Mouse (Mus musculus) forebrain, postnatal 0 days (tissue): ENCODE measurements at regions not wholly inside any gene's neighbourhood (a gene's known extent, or its start where the extent isn't known, plus 50 kb on each side); places are given as distances from the start of the nearest gene placed in this dataset.

ENCODE experiments used
- ATAC-seq: fragments of 200-750 bp; cut with Nextera tagmentation; 2 replicates; pipeline ENCODE4 v1.8.0; 2017; ENCODE audit warnings: mild to moderate bottlenecking, moderate library complexity
- DNase-seq: peaks from one replicate; pipeline ENCODE4 v3.0.0-alpha.2; 2015
- H3K27ac ChIP-seq: fragments of 300-500 bp; sonication (generic); 2 replicates; pipeline ENCODE4 v1.5.1; 2014; ENCODE audit warnings: low read depth, mild to moderate bottlenecking, antibody characterized with exemption, low read length, moderate library complexity, mixed read lengths
- H3K27me3 ChIP-seq: fragments of 300-500 bp; sonication (generic); 2 replicates; pipeline ENCODE4 v1.6.1; 2014; ENCODE audit warnings: mild to moderate bottlenecking, low read length, mixed read lengths; ENCODE audit not compliant: insufficient read depth
- H3K36me3 ChIP-seq: fragments of 300-500 bp; sonication (generic); 2 replicates; pipeline ENCODE4 v1.6.1; 2014; ENCODE audit warnings: mild to moderate bottlenecking, moderate library complexity; ENCODE audit not compliant: insufficient read depth
- H3K4me1 ChIP-seq: fragments of 300-500 bp; sonication (generic); 2 replicates; pipeline ENCODE4 v1.6.1; 2014; ENCODE audit warnings: antibody characterized with exemption; ENCODE audit not compliant: insufficient read depth
- H3K4me2 ChIP-seq: fragments of 300-500 bp; sonication (generic); 2 replicates; pipeline ENCODE4 v1.6.1; 2014; ENCODE audit warnings: low read depth, mild to moderate bottlenecking, moderate library complexity
- H3K4me3 ChIP-seq: fragments of 300-500 bp; sonication (generic); 2 replicates; pipeline ENCODE4 v1.5.1; 2014; ENCODE audit warnings: low read depth, low read length, mixed read lengths
- H3K9ac ChIP-seq: fragments of 300-500 bp; sonication (generic); 2 replicates; pipeline ENCODE4 v1.6.1; 2014; ENCODE audit warnings: mild to moderate bottlenecking
- H3K9me3 ChIP-seq: fragments of 300-500 bp; sonication (generic); 2 replicates; pipeline ENCODE4 v1.6.1; 2016; ENCODE audit warnings: low read length
- CTCF ChIP-seq: sonication (generic); IDR thresholded peaks from 2 replicates; pipeline ENCODE4 v1.5.1; 2016; ENCODE audit warnings: antibody characterized with exemption, control low read depth, low read depth
- WGBS: fragments of 180-500 bp; shearing (Covaris S2); extraction: QIAGEN DNeasy Blood & Tissue Kit; methylation state at CpG from one replicate; pipeline ENCODE4 v1.1.7; 2014; 5-methylcytosine and 5-hydroxymethylcytosine counted together

DNA sequence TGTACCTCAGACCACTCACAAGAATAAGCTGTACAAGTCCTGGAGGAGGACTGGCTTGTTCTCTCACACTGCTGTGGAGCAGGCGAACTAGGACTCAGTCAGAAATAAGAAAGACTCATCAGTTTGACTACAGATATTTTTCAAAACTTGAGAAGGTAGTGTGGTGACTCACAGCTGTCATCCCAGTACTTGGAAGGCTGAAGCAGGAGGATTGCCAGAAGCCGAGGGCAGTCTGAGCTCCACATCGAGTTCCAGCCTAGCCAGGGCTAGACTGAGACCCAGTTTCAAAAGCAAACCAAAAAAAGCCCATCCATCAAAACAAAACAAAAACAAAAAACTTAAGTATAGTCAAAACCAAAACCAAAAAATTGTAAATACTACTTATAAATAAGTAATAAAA lies 197.8 kb upstream of the Mkln1 start:
- H3K27me3 ChIP-seq: no peaks in the 10 kb centered on the region
- WGBS: 88% methylated on average over 3 of the region's 3 CpGs
- no peak overlapping the region for H3K9ac ChIP-seq
- H3K36me3 ChIP-seq: no peaks in the 10 kb centered on the region
- DNase-seq (no peak), ATAC-seq (no peak)
- no peak for TF ChIP-seq CTCF
- H3K9me3 ChIP-seq: no peaks in the 10 kb centered on the region
- H3K4me1 ChIP-seq: no peaks in the 10 kb centered on the region
- H3K4me3 ChIP-seq: no peak overlapping the region
- no peak overlapping the region for H3K27ac ChIP-seq
- no peak overlapping the region for H3K4me2 ChIP-seq

DNA sequence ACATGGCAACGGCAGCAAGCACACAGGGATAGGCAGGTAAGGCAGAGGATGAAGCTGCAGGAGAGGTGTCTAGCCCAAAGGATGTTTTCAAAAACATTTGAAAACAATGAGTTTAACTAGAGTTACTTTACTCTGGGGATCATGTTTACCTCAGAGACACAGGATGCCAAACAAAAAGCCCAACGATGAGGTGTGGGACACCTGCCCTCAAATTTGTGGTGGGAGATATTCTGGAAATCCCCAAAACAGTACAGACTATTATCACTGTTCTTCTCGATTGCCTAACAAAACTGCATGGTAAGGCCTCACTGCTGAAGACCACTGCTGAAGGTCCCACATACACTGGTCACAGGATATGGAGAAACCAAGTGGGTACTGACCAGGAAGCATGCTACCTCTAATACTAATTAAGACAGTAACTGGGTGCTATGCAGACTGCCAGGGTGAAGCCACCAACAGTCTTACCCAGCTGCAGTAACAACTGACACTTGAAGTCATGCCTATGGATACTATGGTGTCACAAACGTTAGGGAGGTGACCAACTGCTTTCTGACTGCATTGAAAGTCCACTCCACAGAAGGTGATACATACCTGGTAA lies 197.1 kb upstream of the Mkln1 start:
- no peak overlapping the region for H3K27ac ChIP-seq
- WGBS: 90% methylated on average over 4 of the region's 4 CpGs
- ATAC-seq: no peak
- H3K36me3 ChIP-seq: no peaks in the 10 kb centered on the region
- H3K27me3 ChIP-seq: no peaks in the 10 kb centered on the region
- no peaks in the 10 kb centered on the region for H3K4me1 ChIP-seq
- H3K9me3 ChIP-seq: no peaks in the 10 kb centered on the region
- no peak for DNase-seq
- no peak overlapping the region for H3K4me2 ChIP-seq
- no peak overlapping the region for H3K4me3 ChIP-seq
- no peak overlapping the region for H3K9ac ChIP-seq
- TF ChIP-seq CTCF: no peak

DNA sequence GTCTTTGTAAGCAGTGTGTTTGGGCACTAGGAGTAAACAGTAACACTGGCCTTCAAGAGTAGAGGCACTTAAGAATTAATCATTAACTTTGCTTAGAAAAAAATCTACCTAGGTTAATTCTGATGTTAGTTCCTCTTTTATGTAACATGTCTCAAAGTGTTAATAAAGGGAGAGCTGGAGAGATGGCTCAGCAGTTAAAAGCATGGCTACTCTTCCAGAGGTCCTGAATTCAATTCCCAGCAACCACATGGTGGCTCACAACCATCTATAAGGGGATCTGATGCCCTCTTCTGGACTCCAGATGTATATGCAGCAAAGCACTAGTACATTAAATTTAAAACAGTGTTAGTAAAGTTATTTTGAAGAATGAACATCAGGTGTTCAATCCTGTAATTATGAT lies 195.9 kb upstream of the Mkln1 start:
- no peaks in the 10 kb centered on the region for H3K9me3 ChIP-seq
- H3K4me3 ChIP-seq: no peak overlapping the region
- H3K9ac ChIP-seq: no peak overlapping the region
- H3K27me3 ChIP-seq: no peaks in the 10 kb centered on the region
- no peaks in the 10 kb centered on the region for H3K4me1 ChIP-seq
- TF ChIP-seq CTCF: no peak
- H3K27ac ChIP-seq: no peak overlapping the region
- DNase-seq (no peak), ATAC-seq (no peak)
- H3K36me3 ChIP-seq: no peaks in the 10 kb centered on the region
- H3K4me2 ChIP-seq: no peak overlapping the region

DNA sequence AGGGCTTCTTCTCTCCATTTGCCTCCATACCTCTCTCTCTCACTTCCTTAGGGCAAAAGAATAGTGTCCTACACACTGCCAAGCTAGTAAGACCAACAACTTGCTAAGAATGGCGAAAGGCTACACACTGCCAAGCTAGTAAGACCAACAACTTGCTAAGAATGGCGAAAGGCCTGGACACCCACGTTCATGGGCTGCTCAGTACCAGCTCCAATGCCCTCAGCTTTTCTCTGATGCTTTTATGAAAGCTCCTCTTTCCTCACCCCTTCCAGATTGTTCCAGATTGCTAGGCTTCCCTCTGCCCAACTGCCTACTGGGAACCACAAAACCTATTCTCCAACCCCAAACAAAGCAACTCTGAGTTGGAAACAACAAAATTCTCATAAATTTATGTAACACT lies 194.1 kb upstream of the Mkln1 start:
- Histone ChIP-seq H3K36me3 (no peaks in the 10 kb centered on the region), H3K27me3 (no peaks in the 10 kb centered on the region), H3K9me3 (no peaks in the 10 kb centered on the region), H3K4me2 (no peak overlapping the region), H3K9ac (no peak overlapping the region), H3K4me1 (no peaks in the 10 kb centered on the region), H3K27ac (no peak overlapping the region), H3K4me3 (no peak overlapping the region)
- ATAC-seq (no peak), DNase-seq (no peak)
- 97% methylated on average over 3 of the region's 3 CpGs for WGBS
- TF ChIP-seq CTCF: no peak

DNA sequence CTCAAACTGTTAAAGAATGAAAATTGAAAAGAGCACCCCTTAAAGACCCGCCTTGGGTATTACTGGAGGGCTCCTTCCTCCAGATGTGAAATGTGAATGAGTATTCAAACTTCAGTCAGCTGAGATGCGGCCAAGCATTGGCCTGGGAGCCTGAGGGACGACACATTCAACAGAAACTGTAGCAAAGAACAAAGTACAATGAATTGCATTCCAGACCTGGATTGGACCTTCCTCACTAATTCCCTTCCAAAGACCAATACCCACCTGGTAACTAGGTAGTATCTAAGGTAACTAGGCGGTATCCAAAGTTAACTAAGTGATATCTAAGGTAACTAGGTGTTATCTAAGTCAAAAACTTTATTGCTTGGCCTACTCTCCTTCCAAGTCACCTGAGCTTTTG lies 193.7 kb upstream of the Mkln1 start:
- Histone ChIP-seq H3K27me3 (no peaks in the 10 kb centered on the region), H3K4me2 (no peak overlapping the region), H3K4me3 (no peak overlapping the region), H3K36me3 (no peaks in the 10 kb centered on the region), H3K4me1 (no peaks in the 10 kb centered on the region), H3K27ac (no peak overlapping the region), H3K9ac (no peak overlapping the region), H3K9me3 (no peaks in the 10 kb centered on the region)
- TF ChIP-seq CTCF: no peak
- no peak for DNase-seq
- no peak for ATAC-seq
- WGBS: 91% methylated on average over 4 of the region's 4 CpGs

DNA sequence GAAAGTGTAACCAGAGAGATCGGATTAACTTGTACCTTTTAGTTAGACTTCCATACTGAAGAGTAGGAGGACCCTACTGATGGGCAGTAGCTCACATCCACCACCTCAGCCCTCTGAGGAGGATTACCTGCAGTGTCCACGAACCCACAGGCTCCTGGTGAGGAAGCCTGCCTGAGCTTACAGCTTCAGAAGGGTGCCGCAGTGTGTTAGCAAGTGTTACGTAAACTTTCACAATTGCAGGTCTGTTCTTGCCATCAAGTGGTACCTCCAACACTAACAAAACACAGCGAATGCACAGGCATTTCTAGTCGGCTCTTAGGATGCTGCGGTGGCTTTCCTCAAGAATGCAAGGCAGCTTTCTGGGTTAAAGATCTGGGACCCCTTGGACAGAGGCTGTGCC lies 192.4 kb upstream of the Mkln1 start:
- ATAC-seq: no peak
- no peak overlapping the region for H3K9ac ChIP-seq
- no peaks in the 10 kb centered on the region for H3K36me3 ChIP-seq
- WGBS: 84% methylated on average over 7 of the region's 7 CpGs
- no peak overlapping the region for H3K27ac ChIP-seq
- no peak overlapping the region for H3K4me3 ChIP-seq
- H3K9me3 ChIP-seq: no peaks in the 10 kb centered on the region
- H3K4me1 ChIP-seq: no peaks in the 10 kb centered on the region
- no peaks in the 10 kb centered on the region for H3K27me3 ChIP-seq
- TF ChIP-seq CTCF: no peak
- no peak overlapping the region for H3K4me2 ChIP-seq
- no peak for DNase-seq

DNA sequence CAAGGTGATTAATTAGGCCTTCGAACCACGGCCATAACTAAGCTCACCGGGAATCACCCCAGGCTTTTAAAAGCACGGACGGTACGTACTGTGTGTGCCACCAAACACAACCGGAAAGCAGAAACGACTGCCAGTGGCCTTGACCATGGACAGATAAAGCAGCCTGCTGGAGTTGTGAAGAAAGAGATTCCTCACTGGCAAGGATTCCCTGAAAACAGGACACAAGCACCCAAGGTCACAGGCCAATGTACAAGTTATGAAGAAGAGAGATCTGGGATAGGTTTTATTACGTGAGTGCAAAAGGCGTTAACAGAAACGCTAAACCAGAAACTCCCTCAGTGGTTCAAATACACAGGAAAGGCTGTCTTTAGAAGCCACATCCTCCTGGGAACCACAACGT lies 191.3 kb upstream of the Mkln1 start:
- no peaks in the 10 kb centered on the region for H3K36me3 ChIP-seq
- no peak overlapping the region for H3K4me2 ChIP-seq
- H3K27me3 ChIP-seq: no peaks in the 10 kb centered on the region
- no peak for DNase-seq
- H3K9ac ChIP-seq: no peak overlapping the region
- no peak for ATAC-seq
- no peak overlapping the region for H3K4me3 ChIP-seq
- H3K9me3 ChIP-seq: no peaks in the 10 kb centered on the region
- no peak for TF ChIP-seq CTCF
- no peaks in the 10 kb centered on the region for H3K4me1 ChIP-seq
- no peak overlapping the region for H3K27ac ChIP-seq
- 88% methylated on average over 12 of the region's 12 CpGs for WGBS

DNA sequence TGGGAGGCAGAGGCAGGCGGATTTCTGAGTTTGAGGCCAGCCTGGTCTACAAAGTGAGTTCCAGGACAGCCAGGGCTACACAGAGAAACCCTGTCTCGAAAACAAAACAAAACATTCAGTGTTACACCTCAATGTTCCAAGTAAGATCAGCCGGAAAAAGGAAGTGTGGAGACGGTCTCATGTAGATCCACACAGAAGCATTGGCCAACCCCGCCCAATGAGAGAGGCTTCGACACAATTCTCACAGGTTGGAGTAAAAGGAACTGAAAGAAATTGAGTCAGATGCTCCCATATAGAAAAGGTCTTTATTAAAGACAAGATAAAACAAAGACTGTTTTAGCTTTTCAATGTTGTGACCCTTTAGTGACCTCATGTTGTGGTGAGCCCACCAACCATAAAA lies 190.3 kb upstream of the Mkln1 start:
- 92% methylated on average over 6 of the region's 6 CpGs for WGBS
- no peak overlapping the region for H3K4me3 ChIP-seq
- no peak for TF ChIP-seq CTCF
- no peak overlapping the region for H3K4me2 ChIP-seq
- ATAC-seq (no peak), DNase-seq (no peak)
- H3K27me3 ChIP-seq: no peaks in the 10 kb centered on the region
- no peaks in the 10 kb centered on the region for H3K36me3 ChIP-seq
- H3K27ac ChIP-seq: no peak overlapping the region
- H3K9me3 ChIP-seq: no peaks in the 10 kb centered on the region
- H3K9ac ChIP-seq: no peak overlapping the region
- no peaks in the 10 kb centered on the region for H3K4me1 ChIP-seq
